Mouse (Mus musculus): ENCODE measurements around the gene Fam124b.

Gene Fam124b

DNA sequence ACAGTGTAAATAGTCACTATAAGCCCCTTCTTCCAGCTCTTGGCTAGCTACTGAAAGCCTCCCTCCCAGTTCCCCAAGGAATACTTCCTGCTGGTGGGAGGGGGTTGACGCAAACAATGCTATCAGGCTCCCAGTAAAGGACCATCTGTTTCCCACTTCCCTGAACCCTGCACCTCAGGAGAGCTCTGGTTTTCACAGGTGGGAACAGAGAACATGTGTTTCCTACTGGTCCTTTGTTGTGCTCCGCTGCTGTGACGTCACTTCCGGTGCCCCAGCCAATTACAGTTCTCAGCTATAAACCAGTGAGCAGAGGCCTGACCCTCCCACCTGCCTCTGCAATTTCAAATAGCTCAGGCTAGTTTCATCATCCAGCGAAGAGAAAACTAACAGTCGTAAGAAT lies at the start of gene Fam124b:
Fam124b (minus strand) TSS at position 206 of the 400 bp plus-strand sequence.
- Histone ChIP-seq H3K4me1 (replicated peaks; ENCODE audit: low read depth, low read length) (peaks cover 12% of the 10 kb centered on the region; the same call in 1 of the 2 replicates), H3K27me3 (ENCODE audit: insufficient read depth, low read length) (no peaks in the 10 kb centered on the region), H3K36me3 (ENCODE audit: insufficient read depth, low read length) (no peaks in the 10 kb centered on the region), H3K9me3 (ENCODE audit: low read length) (0 out of 2 replicates have a peak, but pooled peaks cover 5% of the 10 kb centered on the region), H3K4me3 (replicated peaks; ENCODE audit: low read length) (no peak within 1 kb of the TSS)
- TF ChIP-seq CTCF (conservative IDR thresholded peaks at IDR 0.05; ENCODE audit: low read length), result no peak
- TF ChIP-seq NANOG (IDR thresholded peaks at IDR 0.05; ENCODE audit: borderline replicate concordance, low read length), result no peak
- TF ChIP-seq POU5F1 (IDR thresholded peaks at IDR 0.05; ENCODE audit: borderline replicate concordance, low read length), result no peak

DNA sequence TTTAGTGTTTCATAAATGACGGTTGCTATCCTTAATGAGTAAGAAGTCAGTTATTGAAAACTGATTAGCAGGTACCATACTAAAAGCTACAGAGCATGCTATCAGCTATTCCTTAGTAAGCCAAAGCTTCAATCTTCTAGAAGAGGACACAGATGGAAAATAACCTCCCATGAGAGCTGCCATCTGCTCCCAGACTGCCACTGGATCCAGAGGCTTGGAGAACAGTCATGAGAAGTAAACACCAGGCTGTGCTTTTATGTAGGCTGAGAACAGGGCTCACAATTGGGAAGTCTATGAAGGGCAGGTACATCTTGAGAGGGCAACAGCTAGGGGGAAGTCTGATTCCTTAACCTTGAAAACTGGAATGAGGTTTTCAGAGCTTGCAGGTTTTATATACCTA lies 42.2 kb upstream of the Fam124b start:
- Histone ChIP-seq H3K9me3 (ENCODE audit: low read length) (no peaks in the 10 kb centered on the region), H3K27me3 (ENCODE audit: insufficient read depth, low read length) (no peaks in the 10 kb centered on the region), H3K36me3 (ENCODE audit: insufficient read depth, low read length) (0 out of 2 replicates have a peak, but pooled peaks cover 3% of the 10 kb centered on the region), H3K4me1 (replicated peaks; ENCODE audit: low read depth, low read length) (peaks cover 13% of the 10 kb centered on the region), H3K4me3 (replicated peaks; ENCODE audit: low read length) (no peak overlapping the region)
- TF ChIP-seq CTCF (conservative IDR thresholded peaks at IDR 0.05; ENCODE audit: low read length) (no peak), NANOG (IDR thresholded peaks at IDR 0.05; ENCODE audit: borderline replicate concordance, low read length) (no peak), POU5F1 (IDR thresholded peaks at IDR 0.05; ENCODE audit: borderline replicate concordance, low read length) (no peak)

DNA sequence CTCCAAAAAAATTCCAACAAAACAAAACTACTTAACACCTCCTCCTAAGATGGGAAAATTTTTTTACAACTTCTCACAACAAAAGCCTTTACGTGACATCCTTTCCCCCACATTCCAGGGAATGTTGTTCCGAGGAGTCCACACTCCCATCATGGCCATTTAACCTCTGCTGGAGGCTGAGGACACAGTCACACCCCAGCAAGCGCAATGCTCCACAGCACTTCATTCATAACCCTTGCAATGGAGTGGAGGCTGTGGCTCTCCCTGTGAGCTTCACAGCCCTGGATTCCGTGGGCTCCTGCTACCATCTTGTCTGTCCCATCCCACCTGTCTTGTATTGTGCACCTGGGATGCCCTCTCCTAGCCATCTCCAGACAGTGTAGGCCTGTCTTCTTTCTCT lies 40.4 kb upstream of the Fam124b start:
- Histone ChIP-seq H3K9me3 (ENCODE audit: low read length) (no peaks in the 10 kb centered on the region), H3K4me1 (replicated peaks; ENCODE audit: low read depth, low read length) (peaks cover 13% of the 10 kb centered on the region), H3K4me3 (replicated peaks; ENCODE audit: low read length) (no peak overlapping the region), H3K27me3 (ENCODE audit: insufficient read depth, low read length) (no peaks in the 10 kb centered on the region), H3K36me3 (ENCODE audit: insufficient read depth, low read length) (no peaks in the 10 kb centered on the region)
- TF ChIP-seq POU5F1 (IDR thresholded peaks at IDR 0.05; ENCODE audit: borderline replicate concordance, low read length), result no peak
- TF ChIP-seq CTCF (conservative IDR thresholded peaks at IDR 0.05; ENCODE audit: low read length), result no peak
- no peak for TF ChIP-seq NANOG (IDR thresholded peaks at IDR 0.05; ENCODE audit: borderline replicate concordance, low read length)

DNA sequence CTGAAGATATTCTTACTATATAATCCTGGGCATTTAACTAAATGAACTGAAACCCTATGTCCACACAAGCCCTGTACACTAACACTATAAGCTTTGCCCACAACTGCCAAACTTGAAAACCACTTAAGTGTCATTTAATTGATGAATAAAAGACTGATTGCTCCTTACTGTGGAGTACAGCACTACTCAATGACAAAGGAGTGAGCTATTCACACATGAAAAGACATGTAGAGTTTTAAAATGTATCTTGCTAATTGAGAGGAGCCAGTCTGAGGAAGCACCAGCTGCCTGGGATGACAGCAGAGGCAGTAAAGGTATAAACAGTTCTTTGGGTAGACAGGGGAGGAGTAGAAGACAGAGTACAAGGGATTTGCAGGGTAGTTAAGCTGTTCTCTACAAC lies 35.0 kb upstream of the Fam124b start:
- no peak for TF ChIP-seq CTCF (conservative IDR thresholded peaks at IDR 0.05; ENCODE audit: low read length)
- TF ChIP-seq POU5F1 (IDR thresholded peaks at IDR 0.05; ENCODE audit: borderline replicate concordance, low read length), result no peak
- peak; percentile 63; the same call in 1 of the 2 replicates for TF ChIP-seq NANOG (IDR thresholded peaks at IDR 0.05; ENCODE audit: borderline replicate concordance, low read length)
- Histone ChIP-seq H3K9me3 (ENCODE audit: low read length) (no peaks in the 10 kb centered on the region), H3K4me1 (replicated peaks; ENCODE audit: low read depth, low read length) (no peaks in the 10 kb centered on the region), H3K36me3 (ENCODE audit: insufficient read depth, low read length) (no peaks in the 10 kb centered on the region), H3K4me3 (replicated peaks; ENCODE audit: low read length) (no peak overlapping the region), H3K27me3 (ENCODE audit: insufficient read depth, low read length) (no peaks in the 10 kb centered on the region)

DNA sequence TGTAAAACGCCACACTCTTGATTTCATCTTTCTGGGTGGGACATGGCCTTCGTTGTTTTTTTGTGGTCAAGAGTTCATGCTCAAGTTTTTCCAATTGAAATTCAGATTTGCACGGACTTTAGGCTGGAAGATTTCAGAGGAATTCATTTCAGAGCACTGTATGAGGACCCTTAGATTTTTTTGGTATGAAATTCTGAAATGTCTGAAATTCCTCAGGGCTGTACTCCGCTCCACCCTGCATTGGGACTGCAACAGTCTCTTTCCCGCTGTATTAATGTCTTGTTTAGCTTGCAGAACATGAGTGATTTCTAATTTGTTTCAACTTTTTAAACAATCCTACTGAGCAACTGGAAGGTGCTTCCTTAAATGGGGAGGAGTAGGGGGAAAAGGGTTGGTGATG lies 32.0 kb upstream of the Fam124b start:
- no peak for TF ChIP-seq CTCF (conservative IDR thresholded peaks at IDR 0.05; ENCODE audit: low read length)
- TF ChIP-seq NANOG (IDR thresholded peaks at IDR 0.05; ENCODE audit: borderline replicate concordance, low read length), result no peak
- TF ChIP-seq POU5F1 (IDR thresholded peaks at IDR 0.05; ENCODE audit: borderline replicate concordance, low read length), result no peak

DNA sequence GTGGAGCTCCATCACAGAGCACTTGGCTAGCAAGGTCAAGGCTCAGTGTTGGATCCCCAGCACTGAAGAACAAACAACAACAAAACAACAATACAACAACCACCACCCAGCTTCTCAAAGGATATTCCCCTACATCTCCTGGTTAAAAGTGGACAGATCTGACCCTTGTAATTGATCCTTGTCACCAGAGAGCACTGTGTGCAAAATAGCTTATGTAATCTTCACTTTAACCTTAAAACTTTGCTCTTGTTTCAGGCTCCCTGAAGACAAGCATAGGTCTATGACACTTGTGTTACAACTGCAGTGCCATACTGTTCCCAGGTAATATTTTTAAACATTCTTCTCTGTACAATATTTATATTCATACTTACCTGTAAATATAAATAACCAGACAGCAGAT lies 28.9 kb upstream of the Fam124b start:
- TF ChIP-seq POU5F1 (IDR thresholded peaks at IDR 0.05; ENCODE audit: borderline replicate concordance, low read length) (no peak), CTCF (conservative IDR thresholded peaks at IDR 0.05; ENCODE audit: low read length) (no peak), NANOG (IDR thresholded peaks at IDR 0.05; ENCODE audit: borderline replicate concordance, low read length) (no peak)
- Histone ChIP-seq H3K9me3 (ENCODE audit: low read length) (no peaks in the 10 kb centered on the region), H3K4me1 (replicated peaks; ENCODE audit: low read depth, low read length) (no peaks in the 10 kb centered on the region), H3K4me3 (replicated peaks; ENCODE audit: low read length) (no peak overlapping the region), H3K36me3 (ENCODE audit: insufficient read depth, low read length) (no peaks in the 10 kb centered on the region), H3K27me3 (ENCODE audit: insufficient read depth, low read length) (no peaks in the 10 kb centered on the region)

More for the DNA sequence above, 32.0 kb upstream of the Fam124b start:
- Histone ChIP-seq H3K27me3 (ENCODE audit: insufficient read depth, low read length) (no peaks in the 10 kb centered on the region), H3K4me1 (replicated peaks; ENCODE audit: low read depth, low read length) (no peaks in the 10 kb centered on the region), H3K36me3 (ENCODE audit: insufficient read depth, low read length) (no peaks in the 10 kb centered on the region), H3K9me3 (ENCODE audit: low read length) (no peaks in the 10 kb centered on the region), H3K4me3 (replicated peaks; ENCODE audit: low read length) (no peak overlapping the region)

DNA sequence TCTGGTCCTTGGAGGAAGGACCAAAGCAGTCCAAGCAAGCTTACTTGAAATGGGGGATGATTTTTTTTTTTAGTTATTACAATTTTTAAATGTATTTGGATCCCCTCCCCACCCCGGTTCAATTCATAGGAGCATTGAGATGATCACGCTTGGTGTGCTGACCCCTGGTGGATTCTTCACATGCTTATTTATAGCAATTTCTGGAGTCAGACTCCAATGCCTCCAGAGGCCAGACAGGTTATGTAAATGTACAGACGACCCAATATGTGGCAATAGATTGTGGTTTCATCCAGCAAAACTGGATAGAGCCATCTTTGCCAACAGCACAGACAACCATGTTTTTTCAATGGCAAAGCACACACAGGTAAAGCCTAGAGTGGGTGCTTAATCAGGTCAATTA lies 25.9 kb upstream of the Fam124b start:
- Histone ChIP-seq H3K4me1 (replicated peaks; ENCODE audit: low read depth, low read length) (peaks cover 14% of the 10 kb centered on the region), H3K36me3 (ENCODE audit: insufficient read depth, low read length) (no peaks in the 10 kb centered on the region), H3K27me3 (ENCODE audit: insufficient read depth, low read length) (peaks cover 11% of the 10 kb centered on the region), H3K9me3 (ENCODE audit: low read length) (no peaks in the 10 kb centered on the region), H3K4me3 (replicated peaks; ENCODE audit: low read length) (no peak overlapping the region)
- TF ChIP-seq CTCF (conservative IDR thresholded peaks at IDR 0.05; ENCODE audit: low read length), result no peak
- no peak for TF ChIP-seq NANOG (IDR thresholded peaks at IDR 0.05; ENCODE audit: borderline replicate concordance, low read length)
- no peak for TF ChIP-seq POU5F1 (IDR thresholded peaks at IDR 0.05; ENCODE audit: borderline replicate concordance, low read length)

DNA sequence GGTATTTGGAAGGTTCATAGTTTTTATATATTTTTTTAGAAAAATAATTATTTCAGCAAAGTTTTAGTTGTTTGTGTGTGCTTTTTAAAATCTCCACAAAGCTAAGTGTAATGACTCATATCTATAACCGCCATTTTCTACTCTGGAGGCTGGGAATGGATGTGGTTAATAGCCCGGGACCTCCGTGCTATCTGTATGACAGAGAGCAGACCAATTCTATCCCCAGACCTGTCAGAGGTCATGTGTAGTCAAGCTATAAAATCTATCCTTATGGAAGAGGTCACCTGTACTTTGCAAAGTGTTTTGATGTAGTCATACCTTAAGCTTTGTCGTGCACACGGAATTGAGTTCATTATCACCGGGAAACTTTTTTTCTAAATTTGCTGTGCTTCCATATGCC lies 23.3 kb upstream of the Fam124b start:
- Histone ChIP-seq H3K36me3 (ENCODE audit: insufficient read depth, low read length) (no peaks in the 10 kb centered on the region), H3K4me1 (replicated peaks; ENCODE audit: low read depth, low read length) (peaks cover 40% of the 10 kb centered on the region), H3K4me3 (replicated peaks; ENCODE audit: low read length) (no peak overlapping the region), H3K9me3 (ENCODE audit: low read length) (peaks cover 4% of the 10 kb centered on the region; the same call in 1 of the 2 replicates), H3K27me3 (ENCODE audit: insufficient read depth, low read length) (peaks cover 19% of the 10 kb centered on the region)
- TF ChIP-seq CTCF (conservative IDR thresholded peaks at IDR 0.05; ENCODE audit: low read length), result no peak
- no peak for TF ChIP-seq POU5F1 (IDR thresholded peaks at IDR 0.05; ENCODE audit: borderline replicate concordance, low read length)
- no peak for TF ChIP-seq NANOG (IDR thresholded peaks at IDR 0.05; ENCODE audit: borderline replicate concordance, low read length)
